Mouse (Mus musculus): ENCODE measurements at regions not wholly inside any gene's neighbourhood (a gene's known extent, or its start where the extent isn't known, plus 50 kb on each side); places are given as distances from the start of the nearest gene placed in this dataset.

DNA sequence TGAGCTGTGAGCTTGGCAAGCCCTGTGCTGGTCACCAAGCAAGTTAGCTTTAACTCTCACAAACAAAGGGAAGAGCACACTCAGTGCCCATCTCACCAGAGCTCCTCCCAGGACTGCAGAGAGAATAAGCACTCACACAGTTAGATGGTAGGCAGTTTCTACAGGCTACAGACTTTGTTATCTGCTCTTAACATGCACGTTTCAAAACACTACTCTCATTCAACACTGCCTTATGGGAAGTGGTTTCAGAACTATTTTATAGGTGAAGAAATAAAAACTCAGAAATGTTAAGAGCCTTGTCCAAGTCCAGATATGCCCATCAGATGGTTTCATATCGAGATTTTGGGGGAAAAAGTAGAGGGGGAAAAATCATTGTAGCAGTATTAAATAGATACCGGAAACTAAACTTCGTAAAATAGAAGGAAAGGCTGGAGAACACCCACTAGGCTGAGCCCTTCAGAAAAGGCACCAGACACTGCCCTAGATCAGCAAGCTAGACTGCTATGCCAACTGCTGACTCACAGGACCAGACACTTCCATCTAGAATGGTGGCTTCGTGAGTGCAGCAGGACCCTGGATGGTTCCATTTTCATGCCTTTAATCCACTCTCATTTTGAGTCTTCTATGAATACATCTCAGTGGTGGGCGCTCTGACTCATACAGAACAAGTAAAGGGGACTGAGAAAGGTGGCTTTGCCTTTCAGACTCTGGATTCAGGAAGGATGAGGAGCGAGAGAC, 51.3 kb upstream of the Serbp1 start:
- DNase-seq (ENCODE audit: low read depth), result no peak

DNA sequence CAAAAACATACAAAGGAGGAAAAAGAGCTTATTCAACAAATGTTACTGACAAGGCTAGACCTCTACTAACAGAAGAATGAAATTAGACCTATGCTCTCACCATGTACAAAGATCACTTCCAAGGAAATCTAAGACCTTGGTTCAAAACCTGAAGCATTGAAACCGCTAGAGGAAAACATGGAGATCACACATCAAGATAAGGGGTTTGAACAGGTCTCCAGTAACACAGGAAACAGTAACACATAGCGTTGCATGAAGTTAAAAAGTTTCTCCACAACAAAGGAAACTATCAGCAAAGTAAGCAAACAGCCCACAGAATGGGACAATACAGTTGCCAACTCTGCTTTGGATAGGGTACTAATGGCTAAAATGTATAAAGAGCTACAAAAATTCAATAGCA, 53.3 kb upstream of the Serbp1 start:
- no peak for DNase-seq (ENCODE audit: low read depth)

DNA sequence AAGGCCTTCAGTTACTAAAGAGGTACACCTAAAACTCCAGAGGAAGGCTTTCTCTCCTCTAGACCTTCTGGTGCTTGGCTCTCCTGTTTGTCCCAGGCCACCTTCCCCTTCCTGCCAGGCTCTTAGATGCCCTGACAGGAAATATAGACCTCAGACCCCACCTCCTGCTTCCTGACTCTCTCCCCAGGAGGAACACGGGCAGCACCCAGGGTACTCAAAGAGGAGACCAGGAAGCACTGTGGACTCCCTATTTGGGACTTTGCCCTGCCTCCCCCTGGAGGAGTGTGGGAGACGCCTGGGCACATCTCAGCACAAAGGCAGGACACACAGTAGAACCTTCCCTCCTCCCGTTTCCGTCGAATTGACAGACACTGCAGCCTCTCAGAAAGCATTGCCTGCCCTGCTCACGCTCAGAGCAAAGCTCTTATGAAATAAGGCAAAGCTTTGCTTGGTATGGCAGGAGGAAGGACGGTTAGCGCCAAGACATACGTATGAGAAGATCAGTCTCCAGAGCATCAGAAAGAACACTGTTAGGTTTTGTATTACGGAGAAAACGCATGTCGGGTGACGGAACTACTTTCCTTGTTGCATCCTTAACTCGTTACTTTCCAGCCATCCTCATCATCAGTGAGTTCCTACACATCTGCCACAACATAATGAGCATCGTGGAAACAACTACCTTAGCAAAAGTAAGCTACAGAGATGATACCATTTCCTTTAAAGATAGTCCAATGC, 54.3 kb upstream of the Serbp1 start:
- DNase-seq (ENCODE audit: low read depth), result no peak

DNA sequence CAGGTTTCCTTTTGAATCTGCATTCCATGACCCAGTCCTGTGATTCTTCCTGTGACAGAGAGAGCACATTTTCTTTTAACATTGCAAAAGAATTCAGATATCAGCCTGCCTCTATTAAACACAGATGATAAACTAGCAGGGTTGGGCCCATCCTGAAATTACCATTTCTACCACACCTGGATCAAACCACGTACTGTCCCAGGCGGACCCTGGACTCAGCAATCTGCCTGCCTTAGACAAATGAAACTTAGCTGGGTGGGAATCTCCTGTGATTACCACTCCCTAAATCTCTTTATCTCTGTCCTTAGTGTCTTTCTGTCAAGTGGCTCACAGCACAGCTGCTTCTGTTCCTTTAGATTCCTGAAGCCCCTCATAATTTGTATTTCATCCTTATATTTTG, 55.5 kb upstream of the Serbp1 start:
- no peak for DNase-seq (ENCODE audit: low read depth)

DNA sequence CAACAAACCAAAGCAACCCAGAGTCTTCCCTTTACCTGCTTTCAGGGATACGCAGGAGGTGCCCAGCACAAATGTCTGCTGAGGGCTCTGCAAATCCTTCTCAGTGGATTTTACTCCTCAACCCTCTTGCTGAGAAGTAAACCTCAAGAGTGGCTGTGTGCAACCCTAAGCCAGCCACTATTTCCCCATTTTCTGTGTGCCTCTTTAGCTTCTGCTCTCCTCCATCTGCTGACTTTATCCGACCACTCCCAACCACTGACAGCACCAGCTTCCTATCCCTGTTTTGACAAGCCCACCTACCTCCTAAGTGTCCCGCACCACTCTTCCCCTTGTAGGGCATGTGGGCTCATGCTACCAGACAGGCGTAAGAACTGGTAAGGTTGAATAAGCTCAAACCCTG, 56.5 kb upstream of the Serbp1 start:
- no peak for DNase-seq (ENCODE audit: low read depth)

DNA sequence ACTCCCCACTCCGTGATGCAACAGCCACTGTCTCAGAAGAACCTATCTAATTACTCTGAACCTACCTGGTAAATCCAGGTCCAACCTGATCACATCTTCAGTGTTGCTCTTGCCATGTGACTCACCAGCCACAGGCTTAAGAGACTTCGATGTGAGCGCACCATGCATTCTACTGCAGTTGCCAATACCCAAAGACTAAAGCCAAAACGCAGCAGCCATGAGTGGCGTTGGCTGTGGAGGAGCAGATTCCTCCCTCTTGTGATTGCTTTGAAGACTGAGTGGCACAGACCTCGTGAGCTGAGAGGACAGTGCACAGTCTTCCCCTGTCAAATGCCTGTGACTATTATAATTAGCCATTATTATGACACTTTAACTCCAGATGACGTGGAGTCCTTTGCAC, 58.6 kb upstream of the Serbp1 start:
- no peak for DNase-seq (ENCODE audit: low read depth)

DNA sequence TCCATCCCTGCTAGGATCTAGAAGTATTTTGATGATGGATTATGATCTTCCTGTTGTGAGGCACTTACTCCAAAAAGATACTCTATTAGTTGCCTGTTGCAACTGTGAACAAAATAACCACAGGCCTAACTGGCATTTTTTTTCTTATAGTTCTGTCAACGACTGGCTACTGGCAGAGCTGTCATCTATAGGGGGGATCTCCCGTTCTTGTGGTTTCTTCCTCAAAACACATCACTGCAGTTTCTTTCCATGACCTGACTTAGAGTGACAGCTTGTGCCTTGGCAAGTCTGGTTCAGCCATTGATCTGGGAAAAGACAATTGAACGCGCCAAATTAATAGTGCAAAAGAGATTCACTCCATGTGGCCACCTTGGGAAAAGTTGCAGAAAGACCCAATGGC, 59.4 kb upstream of the Serbp1 start:
- no peak for DNase-seq (ENCODE audit: low read depth)

DNA sequence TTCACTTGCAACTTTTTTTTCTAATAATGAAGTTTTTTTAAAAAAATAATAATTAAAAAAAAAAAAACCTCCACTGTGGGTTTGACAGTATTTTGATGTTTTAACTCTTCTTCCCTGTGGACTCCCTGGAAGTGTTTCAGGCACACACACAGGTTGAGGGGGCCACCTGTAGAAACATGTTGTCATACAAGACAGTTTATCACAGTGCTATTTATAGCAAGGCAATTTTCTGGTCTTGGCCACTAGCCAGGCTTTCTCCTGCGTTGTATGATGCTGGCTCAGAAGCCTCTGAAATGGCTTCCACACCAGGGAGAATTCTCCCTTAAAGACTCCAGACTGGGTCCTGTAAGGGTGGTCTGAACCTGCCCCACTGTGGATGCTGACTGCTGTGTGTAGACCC, 59.9 kb upstream of the Serbp1 start:
- no peak for DNase-seq (ENCODE audit: low read depth)

DNA sequence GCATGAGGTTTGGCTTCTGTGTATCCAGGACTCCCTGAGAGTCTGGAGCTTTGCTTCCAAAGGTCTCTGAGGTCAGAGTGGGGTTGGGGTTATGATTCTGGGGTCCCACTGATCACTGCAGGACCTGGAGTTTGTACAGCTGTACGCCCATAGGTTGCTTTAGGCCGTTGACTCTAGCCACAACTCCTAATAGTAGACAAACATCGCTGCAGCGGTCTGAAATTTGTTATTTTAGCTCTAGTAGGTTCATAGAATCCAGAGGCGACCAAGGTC, 67.4 kb upstream of the Serbp1 start:
- DNase-seq (ENCODE audit: low read depth), result no peak

DNA sequence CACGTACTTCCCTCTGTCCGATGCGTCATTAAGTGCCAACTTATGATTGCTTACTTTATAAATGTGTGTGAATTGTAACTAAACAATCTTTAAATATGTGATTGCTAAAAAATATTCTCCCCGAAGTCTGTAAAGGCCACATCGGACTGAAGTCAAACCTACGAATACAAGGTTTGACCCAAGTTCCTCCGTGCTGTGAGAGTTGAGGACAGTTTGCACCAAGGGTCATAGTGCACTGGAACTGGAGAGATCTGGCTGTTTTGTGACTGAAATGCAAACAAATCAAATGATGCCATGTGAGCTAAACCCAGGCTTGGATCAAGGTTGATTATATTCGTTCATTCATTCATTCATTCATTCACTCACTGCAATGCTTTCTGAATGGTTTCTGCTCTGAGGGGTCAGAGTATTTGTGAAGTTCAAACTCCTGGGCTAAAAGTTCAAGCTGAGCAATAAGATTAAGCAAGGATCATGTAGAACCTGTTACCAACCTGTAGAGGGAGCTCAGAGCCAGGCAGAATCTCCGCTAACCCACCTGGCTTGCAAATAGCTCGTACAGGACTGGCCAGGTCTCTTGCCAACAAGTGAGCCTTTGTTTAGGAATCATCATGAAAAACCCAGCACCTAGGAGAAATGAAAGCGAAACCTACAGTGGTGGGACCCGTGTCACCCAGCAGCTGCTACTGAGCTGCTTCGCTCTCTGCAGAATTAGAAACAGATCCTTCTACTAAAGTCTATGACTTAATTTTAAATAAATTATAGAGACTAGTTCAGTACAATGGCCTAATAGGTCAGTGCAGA, 67.9 kb upstream of the Serbp1 start:
- no peak for DNase-seq (ENCODE audit: low read depth)

DNA sequence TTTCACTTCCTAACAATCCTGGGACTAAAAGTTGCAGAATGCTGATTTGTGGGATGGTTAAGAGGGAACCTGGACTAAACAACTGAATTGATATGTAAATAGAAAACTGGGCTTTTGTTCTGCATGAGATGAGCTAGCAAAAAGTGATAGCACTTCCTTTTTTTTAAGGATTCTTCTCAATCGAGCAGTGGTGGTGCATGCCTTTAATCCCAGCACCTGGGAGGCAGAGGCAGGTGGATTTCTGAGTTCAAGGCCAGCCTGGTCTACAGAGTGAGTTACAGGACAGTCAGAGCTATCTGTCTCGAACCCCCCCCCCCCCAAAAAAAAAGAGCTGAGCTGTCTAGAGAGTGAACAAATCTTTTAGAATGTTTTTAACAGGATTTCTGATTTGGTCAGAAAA, 69.2 kb upstream of the Serbp1 start:
- DNase-seq (ENCODE audit: low read depth), result no peak

DNA sequence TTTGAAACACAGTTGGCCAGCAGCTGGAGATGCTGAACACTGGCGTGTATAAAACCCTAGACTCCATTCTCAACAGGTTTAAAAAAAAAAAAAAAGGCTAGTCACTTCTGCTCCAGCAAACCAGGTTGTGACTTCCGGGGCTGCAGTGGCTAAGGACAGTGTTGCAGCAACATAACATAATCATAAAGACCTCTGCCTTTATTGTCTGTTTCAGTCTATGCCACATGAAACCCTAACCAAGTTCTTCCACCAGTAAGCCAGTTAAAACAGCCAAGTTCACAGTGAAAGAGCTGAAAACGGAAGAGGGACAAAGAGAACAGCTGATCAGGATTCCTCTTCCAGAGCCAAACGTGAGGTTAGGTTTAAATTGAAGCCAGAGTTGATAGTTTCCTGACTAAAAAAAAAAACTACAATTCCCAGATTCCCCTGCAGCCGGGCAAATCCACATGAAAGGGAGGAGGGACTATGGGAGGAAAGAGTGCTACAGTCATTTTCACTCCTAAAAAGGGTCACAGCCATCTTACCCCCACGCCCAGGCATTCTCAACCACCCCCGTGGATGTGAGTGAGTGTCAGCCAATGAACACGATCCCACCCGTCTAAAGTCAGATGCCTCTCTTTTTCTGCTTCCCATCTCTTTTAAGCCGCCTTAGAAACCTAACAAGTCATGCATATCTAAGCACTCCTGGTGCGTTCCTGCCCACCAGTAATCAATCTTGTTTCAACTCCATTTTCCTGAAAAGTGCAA, 69.8 kb upstream of the Serbp1 start:
- no peak for DNase-seq (ENCODE audit: low read depth)

DNA sequence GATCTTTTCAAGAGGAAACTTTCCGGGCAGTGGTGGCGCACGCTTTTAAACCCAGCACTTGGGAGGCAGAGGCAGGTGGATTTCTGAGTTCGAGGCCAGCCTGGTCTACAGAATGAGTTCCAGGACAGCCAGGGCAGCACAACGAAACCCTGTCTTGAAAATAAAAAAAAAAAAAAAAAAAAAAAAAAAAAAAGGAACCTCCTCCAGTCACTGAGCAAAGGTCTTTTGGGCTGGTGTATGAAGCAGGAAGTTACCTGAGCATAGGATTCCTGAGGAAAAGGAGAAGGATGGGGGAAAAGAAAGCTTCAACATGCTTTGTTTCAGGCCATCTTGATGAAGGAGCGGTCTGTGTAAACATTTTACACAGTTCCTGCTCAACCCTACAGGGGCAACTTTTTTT, 72.9 kb upstream of the Serbp1 start:
- DNase-seq (ENCODE audit: low read depth), result no peak

DNA sequence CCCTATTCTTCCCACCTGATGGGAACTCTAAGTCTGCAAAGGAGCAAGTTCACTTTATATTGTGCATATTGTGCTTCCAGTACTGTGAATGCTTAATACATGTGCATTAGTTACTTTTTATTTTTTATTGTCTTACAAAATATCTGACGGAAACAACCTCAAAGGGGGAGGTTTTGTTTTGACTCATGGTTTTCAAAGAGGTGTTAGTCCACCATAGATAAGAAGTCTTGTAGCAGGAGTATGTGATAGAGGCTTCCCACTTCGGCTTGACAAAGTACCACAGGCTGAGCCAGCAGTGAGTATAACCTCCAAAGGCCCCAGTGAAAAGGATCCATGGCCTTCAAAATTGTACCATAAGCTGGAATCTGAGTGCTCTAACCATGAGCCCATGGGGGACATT, 74.0 kb upstream of the Serbp1 start:
- no peak for DNase-seq (ENCODE audit: low read depth)

DNA sequence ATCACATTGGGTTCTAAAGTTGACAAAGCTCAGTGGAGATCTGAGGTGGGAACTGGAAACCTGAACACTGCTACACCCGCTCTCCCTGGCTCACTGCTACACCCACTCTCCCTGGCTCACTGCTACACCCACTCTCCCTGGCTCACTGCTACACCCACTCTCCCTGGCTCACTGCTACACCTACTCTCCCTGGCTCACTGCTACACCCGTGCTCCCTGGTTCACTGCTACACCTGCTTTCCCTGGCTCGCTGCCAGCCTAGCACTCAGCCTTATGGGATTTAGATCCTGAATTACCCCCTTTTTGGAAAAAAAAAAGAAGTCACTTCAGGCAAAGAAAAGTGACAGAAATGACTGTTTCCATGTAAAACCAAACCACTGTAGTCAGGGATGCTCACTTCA, 75.2 kb upstream of the Serbp1 start:
- no peak for DNase-seq (ENCODE audit: low read depth)

DNA sequence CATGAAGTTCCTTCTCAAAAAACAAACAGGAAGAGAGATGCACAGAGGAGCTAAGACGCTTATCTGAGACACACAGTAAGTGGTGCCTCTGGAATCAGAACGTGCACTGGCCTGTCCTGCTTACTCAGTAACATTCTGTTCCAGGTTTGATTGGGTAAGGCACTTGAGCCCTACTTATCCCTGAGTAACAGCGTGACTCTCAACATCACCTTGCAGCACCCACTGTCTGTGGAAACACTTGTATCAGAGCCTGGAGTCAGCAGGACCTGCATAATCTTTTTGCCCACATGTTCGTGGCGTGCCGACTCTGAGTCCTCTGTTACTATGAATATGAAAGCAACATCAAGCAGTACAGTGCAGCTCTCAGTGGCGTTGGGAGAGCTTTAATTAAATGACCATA, 76.4 kb upstream of the Serbp1 start:
- peak; percentile 88 for DNase-seq (ENCODE audit: low read depth)

DNA sequence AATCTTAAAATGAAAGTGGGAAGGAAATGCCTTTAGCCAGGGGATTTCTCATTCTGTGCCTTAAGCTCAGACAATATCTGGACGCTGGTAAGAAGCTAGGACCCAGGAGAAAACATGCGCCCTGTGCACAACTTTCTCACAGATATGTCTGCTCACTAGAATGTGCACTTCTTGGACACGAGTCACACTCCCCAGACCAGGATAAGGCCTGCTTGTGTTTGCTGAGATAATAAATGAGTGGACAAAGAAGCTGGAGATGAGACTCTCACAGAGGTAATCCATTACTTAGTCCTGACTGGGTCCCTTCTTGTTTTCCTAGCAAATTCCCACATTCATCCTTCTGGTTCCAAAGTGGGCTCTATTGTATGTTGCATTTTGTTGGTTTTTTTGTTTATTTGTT, 77.4 kb upstream of the Serbp1 start:
- DNase-seq (ENCODE audit: low read depth), result no peak

DNA sequence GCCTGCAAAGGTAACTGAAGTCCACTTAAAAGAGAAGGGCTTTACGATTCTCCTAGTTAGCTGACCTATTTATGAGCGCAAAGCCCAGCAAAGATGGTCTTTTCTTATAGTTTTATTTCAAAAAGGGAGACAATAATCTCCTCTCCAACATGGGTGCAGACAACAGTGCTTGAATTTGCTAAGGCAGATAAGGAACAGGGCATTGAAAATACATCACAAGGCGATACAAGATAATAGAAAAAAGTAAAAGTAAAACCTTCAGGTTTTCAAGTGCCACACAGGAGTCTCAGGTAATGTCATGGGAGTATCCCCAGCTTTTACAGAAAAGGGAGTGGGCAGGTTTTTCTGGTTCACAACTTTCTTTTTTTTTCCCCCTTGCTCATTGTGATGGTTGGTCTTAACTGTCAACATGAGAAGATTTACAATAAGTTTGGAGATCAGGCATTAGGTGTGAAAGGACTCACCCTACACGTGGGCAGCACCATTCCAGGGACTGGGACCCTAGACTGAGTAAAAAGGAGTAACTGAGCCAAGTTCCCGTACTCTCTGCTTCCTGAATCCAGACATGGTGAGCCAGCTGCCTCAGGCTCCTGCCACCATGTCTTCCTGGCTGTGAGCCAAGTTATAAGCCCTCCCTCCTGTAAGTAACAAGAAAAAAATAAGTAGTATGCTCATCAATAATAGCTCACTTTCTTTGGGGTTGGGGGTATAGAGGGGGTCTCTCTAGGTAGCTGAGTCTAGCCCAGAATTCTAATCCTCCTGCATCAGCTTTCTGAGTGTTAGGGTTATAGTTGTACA, 78.1 kb upstream of the Serbp1 start:
- DNase-seq (ENCODE audit: low read depth), result no peak

DNA sequence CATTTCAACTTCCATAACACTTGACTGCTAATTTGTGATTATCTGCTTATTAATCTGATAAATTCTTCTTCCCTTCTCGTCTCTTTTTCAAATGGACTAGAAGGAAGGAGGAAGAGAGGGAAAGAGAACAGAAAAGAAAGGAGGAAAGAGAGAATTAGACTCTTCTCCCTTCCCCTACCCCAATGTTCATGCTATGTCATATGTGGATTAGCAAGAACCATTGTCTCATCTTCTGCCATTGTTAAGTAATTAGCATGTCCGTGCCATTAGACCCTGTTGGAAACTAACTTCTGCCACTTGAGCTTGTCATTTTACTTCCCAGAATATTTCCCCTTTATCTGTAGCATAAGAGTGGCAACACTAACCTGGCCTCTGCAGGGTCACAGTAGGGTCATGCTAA, 78.8 kb upstream of the Serbp1 start:
- DNase-seq (ENCODE audit: low read depth), result no peak

DNA sequence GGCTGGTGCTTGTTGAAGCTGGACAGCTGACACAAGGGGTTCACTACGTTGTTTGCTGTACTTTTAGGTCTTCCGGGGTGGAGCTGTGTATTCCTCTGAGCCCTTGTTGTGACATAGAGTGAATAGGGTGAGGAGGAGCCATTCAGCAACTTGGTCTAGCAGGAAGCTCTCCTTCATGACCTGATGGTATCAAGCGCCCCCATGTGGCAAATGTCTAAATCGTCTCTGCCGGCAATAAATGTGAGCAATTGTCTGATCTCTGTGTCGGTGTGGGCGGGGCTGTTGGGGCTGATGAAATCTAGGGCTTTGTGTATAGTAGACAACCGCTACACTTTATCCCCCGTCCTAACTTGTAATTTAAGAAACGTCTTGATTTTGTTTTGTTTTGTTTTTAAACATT, 79.2 kb upstream of the Serbp1 start:
- DNase-seq (ENCODE audit: low read depth), result peak; percentile 83

DNA sequence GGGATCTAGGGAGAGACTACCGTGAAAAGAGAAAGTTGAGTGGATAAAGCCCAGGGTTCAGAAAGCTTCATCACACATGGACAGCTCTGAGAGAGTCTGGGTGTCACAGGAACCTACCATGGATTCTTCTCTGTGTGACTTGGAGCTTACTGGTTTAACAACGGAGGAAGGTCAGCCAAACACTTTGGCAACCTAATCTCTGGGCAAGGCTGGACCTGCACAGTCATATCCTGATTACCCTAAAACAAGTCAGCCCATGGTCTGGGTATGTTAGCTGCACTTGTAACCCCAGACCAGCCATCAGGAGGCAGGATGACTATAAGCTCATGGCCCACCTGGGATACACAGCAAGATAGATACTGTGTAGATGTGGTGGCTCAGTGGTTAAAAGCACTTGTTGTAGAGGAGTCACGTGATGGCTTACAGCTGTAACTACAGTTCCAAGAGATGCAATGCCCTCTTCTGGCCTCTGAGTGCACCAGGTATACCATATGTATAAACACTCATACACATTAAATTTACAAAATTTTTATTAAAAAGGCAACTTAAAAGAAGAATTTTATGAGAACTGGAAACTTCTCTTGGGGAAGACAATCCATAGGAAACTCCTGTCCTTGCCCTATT, 85.0 kb upstream of the Serbp1 start:
- DNase-seq (ENCODE audit: low read depth), result peak; percentile 84

All from gonadal fat pad, adult 2 months (tissue).